Mouse (Mus musculus) midbrain, embryonic 13.5 days (tissue): Measurements from ENCODE around the gene Sptlc3. TPM values are rescaled to one million over a fixed set of nuclear protein-coding genes. Genes with fewer than 3 reads are reported as not detected.

Experiments
- ATAC-seq: fragments of 200-750 bp; cut with Nextera tagmentation; 2 replicates; pipeline ENCODE4 v1.8.0; 2017; ENCODE audit warnings: mild to moderate bottlenecking, moderate TSS enrichment, moderate library complexity
- H3K27ac ChIP-seq: fragments of 300-500 bp; sonication (generic); 2 replicates; pipeline ENCODE4 v1.5.1; 2015; ENCODE audit warnings: inconsistent platforms, mild to moderate bottlenecking, moderate library complexity
- H3K27me3 ChIP-seq: fragments of 300-500 bp; sonication (generic); 2 replicates; pipeline ENCODE4 v1.6.1; 2015; ENCODE audit warnings: mild to moderate bottlenecking, inconsistent platforms
- H3K36me3 ChIP-seq: fragments of 300-500 bp; sonication (generic); 2 replicates; pipeline ENCODE4 v1.6.1; 2015; ENCODE audit warnings: mild to moderate bottlenecking, inconsistent platforms
- H3K4me1 ChIP-seq: fragments of 300-500 bp; sonication (generic); replicated peaks from 2 replicates; pipeline ENCODE4 v1.6.1; 2015; ENCODE audit warnings: inconsistent platforms
- H3K4me2 ChIP-seq: fragments of 300-500 bp; sonication (generic); replicated peaks from 2 replicates; pipeline ENCODE4 v1.6.1; 2015; ENCODE audit warnings: moderate library complexity, mild to moderate bottlenecking, inconsistent platforms
- H3K4me3 ChIP-seq: fragments of 300-500 bp; sonication (generic); replicated peaks from 2 replicates; pipeline ENCODE4 v1.5.1; 2015; ENCODE audit warnings: mild to moderate bottlenecking, inconsistent platforms
- H3K9ac ChIP-seq: fragments of 300-500 bp; sonication (generic); replicated peaks from 2 replicates; pipeline ENCODE4 v1.6.1; 2015; ENCODE audit warnings: mild to moderate bottlenecking, inconsistent platforms
- H3K9me3 ChIP-seq: fragments of 300-500 bp; sonication (generic); 2 replicates; pipeline ENCODE4 v1.6.1; 2016; ENCODE audit warnings: mild to moderate bottlenecking, inconsistent platforms
- WGBS: fragments of 180-500 bp; shearing (Covaris S2); methylation state at CpG from one replicate; pipeline ENCODE4 v1.1.7; 2015; 5-methylcytosine and 5-hydroxymethylcytosine counted together
- polyA plus RNA-seq: library from polyadenylated mRNA; unstranded; fragments of >200 nt; fragmentation: Nextera tagmentation; extraction: Ambion mirVana; gene quantifications from 2 replicates; pipeline ENCODE4 v1.2.1, GENCODE M21; 2015

The Sptlc3 gene
- polyA plus RNA-seq, 1 experiment from 2014 or later = not detected

GRCm38 (mm10) chr2:139601543-139602194, 108.0 kb downstream of the Sptlc3 start:
- Histone ChIP-seq H3K4me2 (no peak overlapping the region), H3K36me3 (no peaks in the 10 kb centered on the region), H3K4me3 (no peak overlapping the region), H3K4me1 (0 out of 2 replicates have a peak, but pooled peaks cover 6% of the 10 kb centered on the region), H3K9me3 (no peaks in the 10 kb centered on the region), H3K27ac (no peak overlapping the region), H3K27me3 (no peaks in the 10 kb centered on the region), H3K9ac (no peak overlapping the region)
- peak; percentile 24; the same call in 1 of the 2 replicates for ATAC-seq
- WGBS = 12% methylated on average over 7 of the region's 7 CpGs

GRCm38 (mm10) chr2:139608167-139608566, 114.5 kb downstream of the Sptlc3 start:
- Histone ChIP-seq H3K36me3 (no peaks in the 10 kb centered on the region), H3K9ac (no peak overlapping the region), H3K27ac (no peak overlapping the region), H3K4me3 (no peak overlapping the region), H3K27me3 (no peaks in the 10 kb centered on the region), H3K4me2 (peak overlapping the region; percentile 42; the same call in 1 of the 2 replicates), H3K9me3 (no peaks in the 10 kb centered on the region), H3K4me1 (peaks cover 21% of the 10 kb centered on the region)
- 20% methylated on average over 3 of the region's 3 CpGs for WGBS
- ATAC-seq = no peak

- Histone ChIP-seq H3K4me1 (peaks cover 21% of the 10 kb centered on the region), H3K27ac (0 out of 2 replicates have a peak overlapping the region, but pooled peaks have one; percentile 16), H3K36me3 (no peaks in the 10 kb centered on the region), H3K27me3 (no peaks in the 10 kb centered on the region), H3K4me2 (peak overlapping the region; percentile 42), H3K4me3 (no peak overlapping the region), H3K9ac (no peak overlapping the region), H3K9me3 (no peaks in the 10 kb centered on the region)
- 2% methylated on average over 7 of the region's 7 CpGs for WGBS
- ATAC-seq = peak; percentile 61
Observed at GRCm38 (mm10) chr2:139608810-139609209, 115.1 kb downstream of the Sptlc3 start.

GRCm38 (mm10) chr2:139609231-139609630, 115.5 kb downstream of the Sptlc3 start:
- Histone ChIP-seq H3K9me3 (no peaks in the 10 kb centered on the region), H3K4me3 (no peak overlapping the region), H3K27ac (no peak overlapping the region), H3K36me3 (no peaks in the 10 kb centered on the region), H3K27me3 (no peaks in the 10 kb centered on the region), H3K4me2 (peak overlapping the region; percentile 42), H3K9ac (no peak overlapping the region), H3K4me1 (peaks cover 21% of the 10 kb centered on the region)
- no peak; the same call in 1 of the 2 replicates for ATAC-seq
- WGBS = 17% methylated on average over 7 of the region's 7 CpGs

- H3K4me1 ChIP-seq = peaks cover 21% of the 10 kb centered on the region
- no peak overlapping the region for H3K4me3 ChIP-seq
- no peaks in the 10 kb centered on the region for H3K36me3 ChIP-seq
- peak overlapping the region; percentile 42 for H3K4me2 ChIP-seq
- no peak overlapping the region for H3K27ac ChIP-seq
- WGBS = 10% methylated on average over 8 of the region's 8 CpGs
- no peaks in the 10 kb centered on the region for H3K9me3 ChIP-seq
- peak; percentile 72; the same call in 1 of the 2 replicates for ATAC-seq
- H3K27me3 ChIP-seq = no peaks in the 10 kb centered on the region
- no peak overlapping the region for H3K9ac ChIP-seq
Observed at GRCm38 (mm10) chr2:139609662-139610291, 116.1 kb downstream of the Sptlc3 start.

GRCm38 (mm10) chr2:139612410-139613107, 118.8 kb downstream of the Sptlc3 start:
- Histone ChIP-seq H3K4me1 (peaks cover 21% of the 10 kb centered on the region), H3K4me2 (no peak overlapping the region), H3K27ac (no peak overlapping the region), H3K36me3 (no peaks in the 10 kb centered on the region), H3K9me3 (no peaks in the 10 kb centered on the region), H3K27me3 (no peaks in the 10 kb centered on the region), H3K4me3 (no peak overlapping the region), H3K9ac (no peak overlapping the region)
- WGBS = 64% methylated on average over 10 of the region's 10 CpGs
- no peak for ATAC-seq

GRCm38 (mm10) chr2:139626496-139626895, 132.8 kb downstream of the Sptlc3 start:
- 50% methylated on average over 1 of the region's 1 CpGs for WGBS
- ATAC-seq = no peak
- H3K27ac ChIP-seq = no peak overlapping the region

GRCm38 (mm10) chr2:139628731-139629130, 135.0 kb downstream of the Sptlc3 start:
- ATAC-seq = no peak
- Histone ChIP-seq H3K27me3 (no peaks in the 10 kb centered on the region), H3K9me3 (no peaks in the 10 kb centered on the region), H3K4me3 (no peak overlapping the region), H3K4me1 (no peaks in the 10 kb centered on the region), H3K36me3 (no peaks in the 10 kb centered on the region), H3K27ac (no peak overlapping the region), H3K4me2 (no peak overlapping the region), H3K9ac (no peak overlapping the region)
- 81% methylated on average over 4 of the region's 4 CpGs for WGBS

More at GRCm38 (mm10) chr2:139626496-139626895, 132.8 kb downstream of the Sptlc3 start:
- no peak overlapping the region for H3K4me3 ChIP-seq
- H3K9me3 ChIP-seq = no peaks in the 10 kb centered on the region
- no peaks in the 10 kb centered on the region for H3K36me3 ChIP-seq
- H3K27me3 ChIP-seq = no peaks in the 10 kb centered on the region
- H3K4me1 ChIP-seq = no peaks in the 10 kb centered on the region
- H3K9ac ChIP-seq = no peak overlapping the region
- H3K4me2 ChIP-seq = no peak overlapping the region

GRCm38 (mm10) chr2:139629653-139630052, 135.9 kb downstream of the Sptlc3 start:
- H3K9me3 ChIP-seq = no peaks in the 10 kb centered on the region
- H3K27me3 ChIP-seq = no peaks in the 10 kb centered on the region
- 74% methylated on average over 3 of the region's 3 CpGs for WGBS
- H3K9ac ChIP-seq = no peak overlapping the region
- no peaks in the 10 kb centered on the region for H3K36me3 ChIP-seq
- H3K4me3 ChIP-seq = no peak overlapping the region
- no peak for ATAC-seq
- H3K27ac ChIP-seq = no peak overlapping the region
- no peak overlapping the region for H3K4me2 ChIP-seq
- H3K4me1 ChIP-seq = no peaks in the 10 kb centered on the region

GRCm38 (mm10) chr2:139634506-139634905, 140.8 kb downstream of the Sptlc3 start:
- Histone ChIP-seq H3K36me3 (no peaks in the 10 kb centered on the region), H3K4me3 (no peak overlapping the region), H3K9ac (no peak overlapping the region), H3K4me1 (no peaks in the 10 kb centered on the region), H3K4me2 (no peak overlapping the region), H3K27me3 (no peaks in the 10 kb centered on the region), H3K27ac (no peak overlapping the region), H3K9me3 (no peaks in the 10 kb centered on the region)
- no peak for ATAC-seq
- WGBS = 82% methylated on average over 4 of the region's 4 CpGs

GRCm38 (mm10) chr2:139637861-139638260, 144.1 kb downstream of the Sptlc3 start:
- Histone ChIP-seq H3K27ac (no peak overlapping the region), H3K9me3 (no peaks in the 10 kb centered on the region), H3K4me1 (no peaks in the 10 kb centered on the region), H3K4me3 (no peak overlapping the region), H3K36me3 (no peaks in the 10 kb centered on the region), H3K27me3 (no peaks in the 10 kb centered on the region), H3K4me2 (no peak overlapping the region), H3K9ac (no peak overlapping the region)
- WGBS = 78% methylated on average over 2 of the region's 2 CpGs
- ATAC-seq = no peak

- Histone ChIP-seq H3K4me3 (no peak overlapping the region), H3K4me2 (no peak overlapping the region), H3K27ac (no peak overlapping the region), H3K4me1 (no peaks in the 10 kb centered on the region), H3K9ac (no peak overlapping the region), H3K27me3 (no peaks in the 10 kb centered on the region), H3K9me3 (no peaks in the 10 kb centered on the region), H3K36me3 (no peaks in the 10 kb centered on the region)
- 0 out of 2 replicates have a peak, but pooled peaks have one; percentile 40 for ATAC-seq
- 36% methylated on average over 7 of the region's 7 CpGs for WGBS
Observed at GRCm38 (mm10) chr2:139641757-139642385, 148.2 kb downstream of the Sptlc3 start.
